Mouse (Mus musculus): ENCODE measurements around the gene Gtf2ird1. TPM values are rescaled to one million over a fixed set of nuclear protein-coding genes. Genes with fewer than 3 reads are reported as not detected.

The Gtf2ird1 gene
- 120 and 122 TPM in 2 replicates for polyA plus RNA-seq (2016; fragmentation: Nextera tagmentation; extraction: Ambion mirVana)

DNA sequence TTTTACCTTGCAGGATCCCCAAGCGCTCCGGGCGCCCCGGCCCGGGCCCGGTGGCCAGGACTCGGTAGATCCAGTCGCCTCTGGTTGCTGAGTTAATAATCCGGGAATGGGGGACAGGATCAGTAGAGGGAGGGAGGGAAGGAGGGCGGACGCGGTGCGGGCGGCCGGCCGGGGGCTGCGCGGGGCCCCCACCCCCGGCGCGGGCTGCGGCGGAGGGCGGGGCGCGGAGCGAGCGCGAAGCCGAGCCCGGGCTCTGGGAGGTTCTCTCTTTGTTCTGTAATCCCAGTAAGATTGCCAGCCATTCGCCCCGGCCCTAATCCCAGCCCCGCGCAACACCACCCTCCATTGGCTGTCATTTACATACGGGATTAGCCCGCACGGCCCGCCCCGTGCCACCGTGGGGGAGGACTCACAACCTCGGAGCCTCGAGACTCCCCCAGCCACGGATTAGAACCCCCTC lies at the start of gene Gtf2ird1:
Gene Gtf2ird1 (minus strand): TSS at position 214 of the 460 bp plus-strand sequence.
- Histone ChIP-seq H3K9me3 (peaks cover 5% of the 10 kb centered on the region; the same call in 1 of the 2 replicates), H3K36me3 (peaks cover 12% of the 10 kb centered on the region), H3K27me3 (no peaks in the 10 kb centered on the region), H3K4me2 (replicated peaks) (peak within 1 kb of the TSS; percentile 83), H3K4me1 (peaks cover 18% of the 10 kb centered on the region), H3K9ac (replicated peaks) (peak within 1 kb of the TSS; percentile 91), H3K27ac (replicated peaks) (peak within 1 kb of the TSS; percentile 87), H3K4me3 (peak within 1 kb of the TSS; percentile 80)
- peak; percentile 89 for ATAC-seq (ENCODE audit: low FRiP score, low read depth)
- WGBS, result 1% methylated on average over 44 of the region's 44 CpGs

GRCm38 (mm10) chr5:134505810-134506292 lies 49.3 kb upstream of the Gtf2ird1 start:
- Histone ChIP-seq H3K27ac (replicated peaks) (no peak overlapping the region), H3K9ac (replicated peaks) (no peak overlapping the region), H3K9me3 (no peaks in the 10 kb centered on the region), H3K4me3 (no peak overlapping the region), H3K36me3 (peaks cover 72% of the 10 kb centered on the region), H3K4me1 (no peaks in the 10 kb centered on the region), H3K27me3 (no peaks in the 10 kb centered on the region), H3K4me2 (replicated peaks) (no peak overlapping the region)
- WGBS, result 81% methylated on average over 9 of the region's 9 CpGs
- ATAC-seq (ENCODE audit: low FRiP score, low read depth), result no peak

- Histone ChIP-seq H3K9me3 (no peaks in the 10 kb centered on the region), H3K27me3 (no peaks in the 10 kb centered on the region), H3K4me3 (no peak overlapping the region), H3K9ac (replicated peaks) (no peak overlapping the region), H3K4me1 (no peaks in the 10 kb centered on the region), H3K36me3 (peaks cover 72% of the 10 kb centered on the region), H3K4me2 (replicated peaks) (no peak overlapping the region), H3K27ac (replicated peaks) (no peak overlapping the region)
- 98% methylated on average over 18 of the region's 18 CpGs for WGBS
- no peak for ATAC-seq (ENCODE audit: low FRiP score, low read depth)
These were observed 46.1 kb upstream of the Gtf2ird1 start for GRCm38 (mm10) chr5:134502591-134502990.

GRCm38 (mm10) chr5:134501453-134501852 lies 44.9 kb upstream of the Gtf2ird1 start:
- no peak overlapping the region for H3K4me3 ChIP-seq
- no peaks in the 10 kb centered on the region for H3K27me3 ChIP-seq
- H3K9me3 ChIP-seq, result no peaks in the 10 kb centered on the region
- H3K27ac ChIP-seq (replicated peaks), result no peak overlapping the region
- WGBS, result 86% methylated on average over 9 of the region's 9 CpGs
- no peak overlapping the region for H3K4me2 ChIP-seq (replicated peaks)
- no peak overlapping the region for H3K9ac ChIP-seq (replicated peaks)
- ATAC-seq (ENCODE audit: low FRiP score, low read depth), result no peak
- peaks cover 81% of the 10 kb centered on the region for H3K36me3 ChIP-seq
- no peaks in the 10 kb centered on the region for H3K4me1 ChIP-seq

DNA sequence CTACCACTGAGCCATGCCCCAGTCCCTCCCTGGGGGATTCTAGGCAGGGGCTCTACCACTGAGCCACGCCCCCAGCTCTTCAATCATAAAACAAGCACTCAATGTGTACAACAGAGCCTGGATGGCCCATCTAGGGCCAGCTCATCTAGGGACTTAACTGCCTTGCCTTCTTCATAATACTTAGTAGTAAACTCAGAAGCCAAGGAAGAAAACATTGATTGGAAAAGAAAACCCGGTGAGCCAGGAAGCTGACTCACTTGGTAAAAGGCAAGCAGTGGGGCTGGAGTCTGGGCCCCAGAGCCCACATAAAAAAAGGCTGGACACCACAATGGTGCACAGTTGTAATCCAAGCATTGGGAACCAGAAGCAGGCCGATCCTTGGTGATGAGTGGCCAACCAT lies 44.2 kb upstream of the Gtf2ird1 start:
- ATAC-seq (ENCODE audit: low FRiP score, low read depth), result no peak
- H3K4me3 ChIP-seq, result no peak overlapping the region
- WGBS, result 99% methylated on average over 3 of the region's 3 CpGs
- H3K9me3 ChIP-seq, result no peaks in the 10 kb centered on the region
- peaks cover 88% of the 10 kb centered on the region for H3K36me3 ChIP-seq
- H3K4me1 ChIP-seq, result no peaks in the 10 kb centered on the region
- no peak overlapping the region for H3K9ac ChIP-seq (replicated peaks)
- H3K4me2 ChIP-seq (replicated peaks), result no peak overlapping the region
- H3K27ac ChIP-seq (replicated peaks), result no peak overlapping the region
- no peaks in the 10 kb centered on the region for H3K27me3 ChIP-seq

DNA sequence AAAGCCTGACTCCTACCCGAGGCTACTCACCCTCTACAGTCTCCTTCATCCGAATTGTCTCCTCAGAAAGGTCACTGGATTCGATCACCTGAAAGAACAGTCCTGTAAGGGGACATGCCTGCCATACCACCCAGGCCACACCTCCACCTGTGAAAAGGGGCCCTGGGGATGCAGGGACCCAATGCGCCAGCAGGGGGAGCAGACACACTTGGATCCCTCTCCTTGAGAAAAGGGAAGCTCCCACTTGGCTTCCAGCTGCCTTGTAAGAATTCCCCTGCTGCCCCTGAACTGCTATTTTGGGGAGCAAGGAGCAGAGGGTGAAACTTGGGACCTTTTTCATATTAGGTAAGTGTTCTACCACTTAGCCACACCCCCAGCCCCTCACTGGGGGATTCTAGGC lies 43.5 kb upstream of the Gtf2ird1 start:
- Histone ChIP-seq H3K4me1 (no peaks in the 10 kb centered on the region), H3K27ac (replicated peaks) (no peak overlapping the region), H3K9me3 (no peaks in the 10 kb centered on the region), H3K36me3 (peaks cover 93% of the 10 kb centered on the region), H3K4me2 (replicated peaks) (no peak overlapping the region), H3K4me3 (no peak overlapping the region), H3K9ac (replicated peaks) (no peak overlapping the region), H3K27me3 (no peaks in the 10 kb centered on the region)
- WGBS, result 80% methylated on average over 4 of the region's 4 CpGs
- no peak for ATAC-seq (ENCODE audit: low FRiP score, low read depth)

GRCm38 (mm10) chr5:134497026-134497425 lies 40.5 kb upstream of the Gtf2ird1 start:
- Histone ChIP-seq H3K27ac (replicated peaks) (no peak overlapping the region), H3K4me1 (no peaks in the 10 kb centered on the region), H3K9ac (replicated peaks) (no peak overlapping the region), H3K27me3 (no peaks in the 10 kb centered on the region), H3K9me3 (no peaks in the 10 kb centered on the region), H3K4me3 (no peak overlapping the region), H3K36me3 (peaks cover 86% of the 10 kb centered on the region), H3K4me2 (replicated peaks) (no peak overlapping the region)
- 94% methylated on average over 5 of the region's 5 CpGs for WGBS
- no peak for ATAC-seq (ENCODE audit: low FRiP score, low read depth)

DNA sequence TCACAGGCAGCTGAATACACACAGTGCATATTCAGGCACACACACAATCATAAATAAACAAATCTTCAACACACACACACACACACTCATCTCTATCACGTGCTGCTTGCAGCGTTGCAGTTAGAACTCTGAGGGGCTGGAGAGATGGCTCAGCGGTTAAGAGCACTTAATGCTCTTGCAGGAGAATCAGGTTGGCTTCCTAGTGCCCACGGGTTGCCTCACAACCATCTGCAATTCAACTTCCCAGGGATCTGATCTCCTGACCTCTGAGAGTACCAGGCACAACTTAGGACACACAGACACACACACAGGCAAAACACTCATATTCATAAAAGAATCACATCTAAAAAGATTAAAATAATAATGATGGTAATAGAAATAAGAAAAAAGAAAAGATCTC lies 39.3 kb upstream of the Gtf2ird1 start:
- peaks cover 80% of the 10 kb centered on the region for H3K36me3 ChIP-seq
- H3K9me3 ChIP-seq, result no peaks in the 10 kb centered on the region
- no peak overlapping the region for H3K4me2 ChIP-seq (replicated peaks)

DNA sequence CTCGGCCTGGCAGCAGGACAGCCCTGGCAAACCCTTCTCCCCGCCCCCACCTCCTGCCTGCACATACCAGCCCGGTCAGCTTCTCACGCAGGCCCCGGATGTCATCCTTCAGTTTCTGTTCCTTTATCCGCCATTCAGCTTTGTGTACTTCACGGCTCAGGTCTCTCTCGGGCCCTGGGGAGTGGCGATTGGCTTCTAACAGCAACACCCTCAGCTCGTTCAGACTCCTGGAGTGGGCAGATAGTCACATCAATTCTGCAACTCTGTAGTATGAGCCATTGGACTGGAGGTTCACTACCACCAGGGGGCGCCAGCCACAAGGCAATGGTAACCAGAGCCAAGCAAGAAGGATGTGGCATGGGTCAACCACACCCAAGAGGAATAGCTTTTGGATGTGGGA lies 37.6 kb upstream of the Gtf2ird1 start:
- Histone ChIP-seq H3K4me3 (no peak overlapping the region), H3K9me3 (no peaks in the 10 kb centered on the region), H3K27ac (replicated peaks) (no peak overlapping the region), H3K36me3 (peaks cover 83% of the 10 kb centered on the region), H3K27me3 (no peaks in the 10 kb centered on the region), H3K9ac (replicated peaks) (0 out of 2 replicates have a peak overlapping the region, but pooled peaks have one; percentile 12), H3K4me2 (replicated peaks) (no peak overlapping the region), H3K4me1 (no peaks in the 10 kb centered on the region)
- ATAC-seq (ENCODE audit: low FRiP score, low read depth), result no peak
- WGBS, result 52% methylated on average over 11 of the region's 11 CpGs

More for the DNA sequence above, 39.3 kb upstream of the Gtf2ird1 start:
- Histone ChIP-seq H3K4me1 (no peaks in the 10 kb centered on the region), H3K4me3 (no peak overlapping the region), H3K27me3 (no peaks in the 10 kb centered on the region), H3K27ac (replicated peaks) (no peak overlapping the region), H3K9ac (replicated peaks) (no peak overlapping the region)
- ATAC-seq (ENCODE audit: low FRiP score, low read depth), result no peak
- WGBS, result 89% methylated on average over 4 of the region's 4 CpGs

- no peak overlapping the region for H3K27ac ChIP-seq (replicated peaks)
- no peak overlapping the region for H3K4me3 ChIP-seq
- H3K9me3 ChIP-seq, result no peaks in the 10 kb centered on the region
- ATAC-seq (ENCODE audit: low FRiP score, low read depth), result no peak
- no peak overlapping the region for H3K4me2 ChIP-seq (replicated peaks)
- H3K9ac ChIP-seq (replicated peaks), result no peak overlapping the region
- no peaks in the 10 kb centered on the region for H3K27me3 ChIP-seq
- no peaks in the 10 kb centered on the region for H3K4me1 ChIP-seq
- peaks cover 78% of the 10 kb centered on the region for H3K36me3 ChIP-seq
- 96% methylated on average over 4 of the region's 4 CpGs for WGBS
These were observed 36.4 kb upstream of the Gtf2ird1 start for GRCm38 (mm10) chr5:134492956-134493355.

DNA sequence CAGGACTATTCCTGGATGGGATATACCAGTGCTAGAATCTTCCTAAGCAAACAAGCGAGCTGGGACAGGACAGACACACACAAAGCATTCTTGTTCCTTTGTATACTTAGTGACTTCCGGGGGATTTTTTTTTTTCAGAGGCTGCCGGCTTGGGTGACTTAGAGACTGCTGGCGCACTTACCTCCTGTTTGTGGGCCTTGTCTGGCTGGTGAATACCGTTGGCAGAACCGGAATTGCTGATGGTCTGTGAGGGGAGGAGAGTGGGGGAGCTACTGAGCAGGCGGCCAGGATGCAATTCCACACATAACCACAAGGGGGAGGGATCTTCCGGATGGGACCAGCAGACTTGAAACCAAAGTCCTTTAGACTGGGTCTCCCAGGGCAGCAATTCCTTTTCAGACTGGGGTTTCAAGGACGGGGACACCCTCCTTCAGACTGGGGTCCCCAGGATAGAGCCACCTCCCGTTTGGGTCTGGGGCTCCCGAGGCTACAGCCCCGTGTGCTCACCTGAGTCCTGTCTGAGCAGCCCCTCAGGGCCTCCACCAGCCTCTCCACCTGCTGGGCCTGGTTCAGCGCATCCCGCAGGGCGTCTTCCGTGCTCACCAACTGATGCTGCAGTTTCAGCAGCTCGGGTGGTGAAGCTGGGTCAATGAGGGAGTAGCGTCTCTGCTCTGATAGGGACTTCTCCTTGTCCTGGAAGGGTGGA lies 35.3 kb upstream of the Gtf2ird1 start:
- no peaks in the 10 kb centered on the region for H3K9me3 ChIP-seq
- H3K4me3 ChIP-seq, result no peak overlapping the region
- 0 out of 2 replicates have a peak, but pooled peaks have one; percentile 24 for ATAC-seq (ENCODE audit: low FRiP score, low read depth)
- no peak overlapping the region for H3K27ac ChIP-seq (replicated peaks)
- H3K9ac ChIP-seq (replicated peaks), result no peak overlapping the region
- no peaks in the 10 kb centered on the region for H3K4me1 ChIP-seq
- H3K4me2 ChIP-seq (replicated peaks), result no peak overlapping the region
- peaks cover 67% of the 10 kb centered on the region for H3K36me3 ChIP-seq
- WGBS, result 28% methylated on average over 18 of the region's 18 CpGs
- H3K27me3 ChIP-seq, result no peaks in the 10 kb centered on the region

GRCm38 (mm10) chr5:134491206-134491605 lies 34.7 kb upstream of the Gtf2ird1 start:
- Histone ChIP-seq H3K9me3 (no peaks in the 10 kb centered on the region), H3K4me1 (no peaks in the 10 kb centered on the region), H3K9ac (replicated peaks) (no peak overlapping the region), H3K4me3 (no peak overlapping the region), H3K36me3 (peaks cover 61% of the 10 kb centered on the region), H3K4me2 (replicated peaks) (no peak overlapping the region), H3K27ac (replicated peaks) (no peak overlapping the region), H3K27me3 (no peaks in the 10 kb centered on the region)
- ATAC-seq (ENCODE audit: low FRiP score, low read depth), result no peak
- 100% methylated on average over 2 of the region's 2 CpGs for WGBS

All from midbrain, embryonic 12.5 days (tissue).